Mouse (Mus musculus) activated CD4-positive, CD25-positive, alpha-beta regulatory T cell, adult 9 weeks (primary cell): ENCODE data around the gene Zfp746. TPM values are rescaled to one million over a fixed set of nuclear protein-coding genes. Genes with fewer than 3 reads are reported as not detected.

ENCODE experiments used
- polyA plus RNA-seq: library from polyadenylated mRNA; unstranded; fragments of 100-300 nt; shearing (Covaris generic); gene quantifications from one replicate; pipeline ENCODE4 v1.2.1, GENCODE M21; 2017

Gene Zfp746
- 3.9 TPM for polyA plus RNA-seq

DNA sequence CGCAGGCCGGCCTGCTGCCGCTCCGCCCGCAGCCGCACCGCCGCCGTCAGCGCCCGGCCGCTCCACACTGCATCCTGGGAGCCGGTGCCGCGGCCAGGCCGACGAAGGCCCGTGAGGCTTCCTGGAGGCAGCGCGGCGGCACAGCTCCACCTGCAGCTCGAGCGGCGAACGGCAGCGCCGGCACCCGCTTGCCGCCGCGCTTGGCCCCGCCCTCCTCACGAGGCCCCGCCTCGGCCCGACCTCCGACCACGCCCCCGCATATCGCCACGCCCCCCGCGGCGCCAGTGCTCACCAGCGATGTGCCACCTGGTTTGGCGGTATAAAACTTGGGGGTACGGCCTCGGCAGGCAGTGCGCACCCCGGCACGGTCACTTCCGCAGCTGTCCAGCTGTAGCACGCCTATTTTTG, at the start of gene Zfp746:
Gene Zfp746, minus strand, starts transcription at position 123 of the 408 bp plus-strand sequence.

DNA sequence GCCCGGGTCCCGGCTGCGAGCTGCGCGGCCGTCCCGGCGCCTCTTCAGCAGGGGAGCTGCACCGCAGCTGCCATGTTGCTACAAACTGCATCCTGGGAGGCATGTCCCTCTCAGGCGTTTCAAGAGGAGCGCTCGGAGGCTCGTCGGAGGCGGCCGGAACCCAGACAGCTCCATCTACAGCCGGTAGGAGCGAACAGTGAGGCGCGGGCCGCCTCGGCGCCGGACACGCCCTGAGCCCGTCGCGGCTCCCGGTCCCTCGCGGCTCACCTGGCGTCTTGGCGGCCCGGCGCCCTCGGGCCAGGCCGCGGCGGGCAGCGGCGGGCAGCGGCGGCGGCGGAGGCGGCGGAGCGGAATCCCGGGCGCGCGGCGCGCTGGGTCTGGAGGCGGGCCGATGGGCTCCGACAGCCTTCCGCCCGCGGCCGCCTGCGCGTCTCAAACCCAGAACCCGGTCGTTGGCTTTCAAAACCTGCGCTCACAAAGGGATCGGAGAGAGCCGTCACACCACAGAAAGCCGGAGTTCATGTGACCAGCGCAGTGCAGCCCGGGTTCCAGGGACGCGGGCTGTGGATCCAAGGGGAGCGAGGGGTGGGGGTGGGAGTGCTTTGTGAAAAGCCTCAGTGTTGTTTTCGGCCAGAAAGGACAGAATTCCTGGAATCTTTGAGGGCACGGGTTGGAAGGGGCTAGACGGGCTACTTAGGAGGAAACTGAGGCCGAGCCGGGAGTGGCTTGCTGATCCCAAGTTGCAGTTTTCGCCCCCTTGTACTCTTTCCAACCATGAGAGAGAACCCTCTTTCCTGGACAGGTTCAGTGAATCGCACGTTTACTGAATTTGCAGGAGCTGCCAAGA, 37.7 kb downstream of the Zfp746 start, which contains the start of gene Zfp777:
Gene Zfp777, minus strand, starts transcription at position 486 of the 847 bp plus-strand sequence.

Other genes with a start within 250 kb of the Zfp746 start
- 4.3 TPM for gene Zfp282, start 209.4 kb downstream of the Zfp746 start, polyA plus RNA-seq
- gene Zfp212, start 166.1 kb downstream of the Zfp746 start, polyA plus RNA-seq: 19.3 TPM
- 21.9 TPM for gene Zfp956, start 133.2 kb downstream of the Zfp746 start, polyA plus RNA-seq
- 2.0 TPM for gene Zfp777, start 37.7 kb downstream of the Zfp746 start, polyA plus RNA-seq